Mouse (Mus musculus) kidney, adult 2 months (tissue): Measurements from ENCODE around the gene Sowaha. TPM values are rescaled to one million over a fixed set of nuclear protein-coding genes. Genes with fewer than 3 reads are reported as not detected.

Experiments
- DNase-seq: peaks from one replicate; pipeline ENCODE4 v3.0.0; 2021
- H3K27ac ChIP-seq: fragments of 200-500 bp; 2 replicates; pipeline ENCODE4 v1.5.1; 2012; ENCODE audit warnings: low read depth, low read length, control low read depth, inconsistent platforms; ENCODE audit not compliant: insufficient read depth
- H3K27me3 ChIP-seq: fragments of 200-500 bp; replicated peaks from 2 replicates; pipeline ENCODE4 v1.6.1; 2012; ENCODE audit warnings: mild to moderate bottlenecking, moderate library complexity, low read length, inconsistent platforms; ENCODE audit not compliant: control insufficient read depth, insufficient read depth
- H3K36me3 ChIP-seq: fragments of 200-500 bp; 2 replicates; pipeline ENCODE4 v1.6.1; 2012; ENCODE audit warnings: mild to moderate bottlenecking, moderate library complexity, low read length, inconsistent platforms; ENCODE audit not compliant: control insufficient read depth, insufficient read depth
- H3K4me1 ChIP-seq: fragments of 200-500 bp; 2 replicates; pipeline ENCODE4 v1.6.1; 2011; ENCODE audit warnings: low read length; ENCODE audit not compliant: control insufficient read depth, insufficient read depth
- H3K4me3 ChIP-seq: fragments of 200-500 bp; 2 replicates; pipeline ENCODE4 v1.5.1; 2011; ENCODE audit warnings: mild to moderate bottlenecking, low read depth, low read length, control low read depth; ENCODE audit not compliant: insufficient read depth
- CTCF ChIP-seq: fragments of 200-500 bp; conservative IDR thresholded peaks from 2 replicates; pipeline ENCODE4 v1.5.1; 2011; ENCODE audit warnings: low read depth, mild to moderate bottlenecking, control low read depth, low read length, moderate library complexity, mixed read lengths; ENCODE audit not compliant: insufficient read depth, insufficient read length
- POLR2A ChIP-seq: fragments of 200-500 bp; IDR thresholded peaks from one replicate; pipeline ENCODE4 v1.6.1; 2011; ENCODE audit warnings: low read depth, low read length, control low read depth
- WGBS: fragments of 180-500 bp; shearing (Covaris S2); methylation state at CpG from one replicate; pipeline ENCODE4 v1.1.7; 2018; 5-methylcytosine and 5-hydroxymethylcytosine counted together
- polyA plus RNA-seq: library from polyadenylated mRNA; depleted of rRNA; stranded (reverse); fragments of >200 nt; gene quantifications from 2 replicates; pipeline ENCODE4 v1.2.3, GENCODE M21; 2012

Sowaha gene
- polyA plus RNA-seq, 1 experiment: 0.84 TPM

DNA sequence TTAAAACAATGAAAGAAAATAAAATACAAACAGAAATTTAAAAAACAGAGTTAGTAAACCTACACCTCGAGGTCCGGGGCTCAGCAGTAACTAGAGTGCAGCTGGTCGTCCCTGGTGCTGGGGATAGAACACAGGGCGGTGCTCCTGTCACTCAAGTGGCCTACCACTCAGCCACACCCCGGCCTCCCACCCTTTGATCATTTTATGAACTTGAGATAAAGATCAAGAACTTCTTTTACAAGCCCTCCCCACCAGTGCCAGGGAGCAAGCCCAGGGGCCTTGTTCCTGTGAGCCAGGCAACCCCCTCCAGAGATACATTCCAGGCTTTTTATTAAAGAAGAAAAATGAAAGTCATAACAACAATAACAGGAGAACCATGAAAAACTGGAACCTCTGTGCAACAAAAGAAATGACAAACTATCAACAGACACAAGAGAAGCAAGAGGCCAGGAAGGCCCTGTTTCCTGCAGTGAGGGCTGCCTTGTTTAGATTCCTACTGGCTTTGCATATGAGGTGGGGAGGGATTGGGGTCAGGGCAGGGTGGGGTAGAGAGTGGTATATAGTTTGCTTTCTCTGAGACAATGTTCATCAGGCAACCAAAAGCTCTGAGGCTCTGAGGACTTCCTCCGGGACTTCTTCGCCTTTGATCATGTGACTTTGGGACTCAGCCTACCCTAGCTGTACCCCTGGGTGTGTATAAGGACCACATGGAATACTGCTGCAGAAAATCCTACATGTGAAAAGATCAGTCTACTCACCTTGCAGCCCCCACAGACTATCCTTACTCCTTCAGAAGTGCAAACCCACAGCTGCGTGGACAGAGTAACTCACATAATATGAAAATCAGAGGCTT lies 36.9 kb upstream of the Sowaha start:
- 64% methylated on average over 8 of the region's 8 CpGs for WGBS

DNA sequence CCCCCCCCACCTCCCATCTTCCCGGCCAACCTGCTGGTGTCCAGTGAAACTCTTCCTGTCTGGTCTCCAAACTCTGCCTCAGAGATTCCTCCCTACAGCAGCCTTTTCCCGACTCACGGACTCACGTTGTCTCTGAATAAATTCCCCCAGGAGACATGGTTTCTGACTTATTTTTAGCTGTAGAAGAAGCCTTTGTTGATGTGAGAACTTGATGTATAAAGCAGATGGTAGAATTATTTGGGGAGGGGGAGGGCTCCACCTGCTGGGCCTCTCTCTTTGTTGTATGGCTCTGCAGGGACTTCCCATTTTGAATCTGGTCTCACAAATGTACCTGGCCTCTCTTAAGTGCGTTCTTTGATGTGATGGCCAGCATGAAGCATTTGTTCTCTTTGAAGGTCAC lies 30.3 kb upstream of the Sowaha start:
- DNase-seq: no peak
- 43% methylated on average over 5 of the region's 5 CpGs for WGBS

More for the DNA sequence above, 36.9 kb upstream of the Sowaha start:
- DNase-seq: no peak
- H3K4me3 ChIP-seq: no peak overlapping the region
- no peaks in the 10 kb centered on the region for H3K36me3 ChIP-seq
- no peak overlapping the region for H3K27ac ChIP-seq
- TF ChIP-seq POLR2A (no peak), CTCF (no peak)
- no peaks in the 10 kb centered on the region for H3K4me1 ChIP-seq
- no peaks in the 10 kb centered on the region for H3K27me3 ChIP-seq

DNA sequence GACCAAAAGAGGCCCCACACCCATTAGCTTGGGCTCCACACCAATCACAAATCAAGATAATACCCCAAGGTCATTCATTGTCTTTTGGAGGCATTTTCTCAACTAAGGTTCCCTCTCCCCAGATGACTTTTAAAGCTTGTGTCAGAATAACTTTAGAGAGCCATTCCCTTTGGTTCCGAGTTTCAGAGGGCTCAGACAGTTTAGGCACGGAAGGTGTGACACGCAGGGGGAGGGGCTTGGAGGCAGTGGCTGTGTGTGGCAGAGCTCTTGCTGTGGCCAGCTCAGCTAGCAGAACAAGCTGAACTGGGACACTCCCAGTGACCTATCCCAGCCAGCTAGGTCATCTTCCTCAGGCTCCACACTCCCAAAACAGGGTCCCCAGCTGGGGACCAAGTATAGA lies 28.5 kb upstream of the Sowaha start:
- no peak for DNase-seq
- 64% methylated on average over 3 of the region's 3 CpGs for WGBS
- Histone ChIP-seq H3K36me3 (no peaks in the 10 kb centered on the region), H3K4me3 (no peak overlapping the region), H3K27ac (no peak overlapping the region), H3K4me1 (no peaks in the 10 kb centered on the region), H3K27me3 (no peaks in the 10 kb centered on the region)
- TF ChIP-seq CTCF (no peak), POLR2A (no peak)

More for the DNA sequence above, 30.3 kb upstream of the Sowaha start:
- no peaks in the 10 kb centered on the region for H3K36me3 ChIP-seq
- TF ChIP-seq POLR2A (no peak), CTCF (no peak)
- no peaks in the 10 kb centered on the region for H3K4me1 ChIP-seq
- no peak overlapping the region for H3K27ac ChIP-seq
- no peaks in the 10 kb centered on the region for H3K27me3 ChIP-seq
- no peak overlapping the region for H3K4me3 ChIP-seq

DNA sequence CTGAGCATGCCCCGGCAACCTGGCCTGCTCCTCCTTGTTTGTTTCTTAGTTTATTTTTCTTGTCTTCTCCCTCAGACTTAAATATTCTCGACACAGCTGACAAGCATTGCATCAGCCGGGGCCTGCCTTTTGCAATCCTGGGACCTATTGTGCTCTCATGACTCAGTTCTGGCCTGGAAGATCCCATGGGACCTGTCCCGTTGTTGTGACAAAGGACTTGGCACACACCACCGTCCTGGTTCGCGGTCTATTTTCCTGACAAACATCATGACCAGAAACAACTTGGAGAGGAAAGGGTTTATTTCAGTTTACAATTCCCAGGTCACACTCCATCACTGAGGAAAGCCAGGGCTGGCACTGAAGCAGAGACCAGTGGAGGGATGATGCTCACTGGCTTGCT lies 28.1 kb upstream of the Sowaha start:
- Histone ChIP-seq H3K4me1 (no peaks in the 10 kb centered on the region), H3K4me3 (no peak overlapping the region), H3K27ac (no peak overlapping the region), H3K36me3 (no peaks in the 10 kb centered on the region), H3K27me3 (no peaks in the 10 kb centered on the region)
- no peak for TF ChIP-seq CTCF
- no peak for TF ChIP-seq POLR2A
- peak; percentile 72 for DNase-seq
- WGBS: 65% methylated on average over 7 of the region's 7 CpGs

DNA sequence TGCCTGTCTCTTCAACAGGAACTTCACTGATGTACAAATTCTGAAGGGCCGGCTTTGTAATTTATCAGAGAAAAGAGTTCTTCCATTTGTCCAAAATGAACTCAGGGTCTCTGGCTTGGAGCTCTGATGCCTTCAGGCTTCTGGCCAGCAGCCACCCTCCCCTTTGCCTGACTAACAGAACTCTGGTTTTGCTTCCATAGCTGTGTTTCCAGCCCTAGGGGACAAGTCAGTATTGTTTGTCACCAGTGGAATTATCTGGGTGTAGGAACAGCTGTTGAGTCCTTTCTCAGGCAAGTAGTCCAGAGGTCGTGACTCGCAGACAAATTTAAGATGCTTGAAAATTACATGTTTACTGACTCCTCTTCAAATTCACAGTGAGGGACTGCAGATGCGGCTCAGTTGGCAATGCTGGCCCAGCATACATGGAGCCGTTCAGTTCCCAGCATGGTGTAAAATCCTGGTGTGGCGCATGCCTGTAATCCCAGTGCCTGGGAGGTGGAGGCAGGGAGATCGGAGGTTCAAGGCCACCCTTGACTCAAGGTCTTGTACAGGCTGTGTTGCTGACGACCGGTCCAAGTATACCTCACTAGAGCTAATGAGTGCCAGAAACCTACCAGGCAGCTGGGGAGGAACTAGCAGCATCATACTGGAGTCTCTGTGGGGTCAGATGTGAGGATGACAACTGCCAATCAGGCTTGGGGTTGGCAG lies 27.2 kb upstream of the Sowaha start:
- DNase-seq: no peak
- 86% methylated on average over 9 of the region's 9 CpGs for WGBS
- no peak overlapping the region for H3K4me3 ChIP-seq
- no peak for TF ChIP-seq CTCF
- TF ChIP-seq POLR2A: no peak
- no peaks in the 10 kb centered on the region for H3K27me3 ChIP-seq
- no peaks in the 10 kb centered on the region for H3K36me3 ChIP-seq
- H3K27ac ChIP-seq: no peak overlapping the region; the same call in 1 of the 2 replicates
- no peaks in the 10 kb centered on the region for H3K4me1 ChIP-seq

DNA sequence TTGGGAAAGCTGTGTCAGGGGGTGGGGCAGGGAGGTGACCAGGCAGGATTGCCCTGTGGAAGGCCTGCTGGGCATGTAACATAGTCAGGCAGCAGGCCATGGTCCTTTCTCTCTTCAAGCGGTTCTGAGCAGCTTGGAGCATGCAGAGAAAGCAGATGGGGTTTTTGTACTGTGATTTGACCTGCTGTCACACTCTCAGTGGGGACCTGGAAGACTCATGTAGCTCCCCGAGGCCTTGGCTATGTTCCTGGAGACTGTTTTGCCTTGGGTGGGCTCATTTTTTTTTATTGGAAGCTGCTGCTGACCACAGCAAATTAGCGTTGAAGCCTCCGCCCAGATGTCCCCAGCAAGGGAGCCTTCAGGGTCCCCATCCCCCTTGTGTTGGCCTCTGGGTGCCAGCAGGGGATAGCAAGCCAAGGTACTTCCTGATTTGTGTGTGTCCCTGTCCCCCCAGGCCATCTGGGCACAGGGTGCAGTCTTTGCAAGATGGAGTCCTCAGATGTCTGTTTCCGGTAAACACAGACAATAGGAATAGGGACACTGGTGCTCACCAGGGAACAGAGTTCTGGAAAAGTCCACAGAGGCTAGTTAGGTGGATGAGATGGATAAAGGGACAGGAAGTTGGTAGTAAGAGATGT lies 25.1 kb upstream of the Sowaha start:
- Histone ChIP-seq H3K27me3 (no peaks in the 10 kb centered on the region), H3K4me3 (no peak overlapping the region), H3K36me3 (no peaks in the 10 kb centered on the region), H3K4me1 (no peaks in the 10 kb centered on the region), H3K27ac (no peak overlapping the region)
- DNase-seq: no peak
- no peak for TF ChIP-seq POLR2A
- TF ChIP-seq CTCF: no peak
- 83% methylated on average over 5 of the region's 5 CpGs for WGBS

DNA sequence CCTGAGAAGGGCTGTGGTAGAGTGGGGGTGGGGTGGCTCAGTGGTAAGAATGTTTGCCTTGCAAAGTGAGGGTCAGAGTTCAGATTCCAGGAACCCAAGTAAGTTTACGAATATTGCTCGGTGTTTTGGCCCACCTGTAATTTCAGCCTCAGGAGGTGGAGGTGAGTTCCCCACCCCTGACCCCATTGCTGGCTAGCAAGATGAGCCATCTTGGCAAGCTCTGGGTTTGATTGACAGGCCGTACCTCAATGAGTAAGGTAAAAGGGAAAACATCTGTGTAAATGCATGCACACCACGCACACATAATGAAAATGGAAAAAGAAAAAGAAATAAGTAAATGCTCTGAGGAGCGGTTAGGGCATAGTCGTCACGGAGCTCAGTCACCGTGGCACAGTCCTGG lies 24.3 kb upstream of the Sowaha start:
- no peak for TF ChIP-seq CTCF
- H3K36me3 ChIP-seq: no peaks in the 10 kb centered on the region
- H3K27me3 ChIP-seq: no peaks in the 10 kb centered on the region
- DNase-seq: no peak
- WGBS: 86% methylated on average over 8 of the region's 8 CpGs
- no peaks in the 10 kb centered on the region for H3K4me1 ChIP-seq
- H3K4me3 ChIP-seq: no peak overlapping the region
- H3K27ac ChIP-seq: no peak overlapping the region
